Mouse (Mus musculus) cerebellum, postnatal 36 days (tissue): ENCODE measurements at regions not wholly inside any gene's neighbourhood (a gene's known extent, or its start where the extent isn't known, plus 50 kb on each side); places are given as distances from the start of the nearest gene placed in this dataset.

Experiments
- DNase-seq, 2 experiments: peaks; one replicate each; pipeline ENCODE4 v3.0.0; 2021 to 2022; ENCODE audit warnings: mixed read lengths in 2 of 2

DNA sequence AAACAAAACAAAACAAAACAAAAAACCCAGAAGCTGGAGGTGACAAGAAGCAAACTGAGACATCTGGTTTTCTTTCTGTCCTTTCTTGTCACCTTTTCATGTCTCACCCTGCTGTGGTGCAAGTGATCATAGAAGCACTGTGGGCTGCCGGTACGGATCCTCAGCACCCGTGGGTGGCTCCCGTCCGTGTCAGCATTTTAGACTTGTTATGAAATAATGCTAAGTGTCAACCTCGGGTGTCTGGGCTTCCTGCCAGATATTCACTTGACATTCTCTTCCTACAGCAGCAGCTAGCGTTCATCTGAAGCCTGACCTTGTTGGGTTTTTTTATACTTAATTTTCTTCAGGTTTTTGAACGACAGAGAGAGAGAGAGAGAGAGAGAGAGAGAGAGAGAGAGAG is 404.7 kb downstream of the Pla2g4a start:
- peak; percentile 49 to 50 for DNase-seq

DNA sequence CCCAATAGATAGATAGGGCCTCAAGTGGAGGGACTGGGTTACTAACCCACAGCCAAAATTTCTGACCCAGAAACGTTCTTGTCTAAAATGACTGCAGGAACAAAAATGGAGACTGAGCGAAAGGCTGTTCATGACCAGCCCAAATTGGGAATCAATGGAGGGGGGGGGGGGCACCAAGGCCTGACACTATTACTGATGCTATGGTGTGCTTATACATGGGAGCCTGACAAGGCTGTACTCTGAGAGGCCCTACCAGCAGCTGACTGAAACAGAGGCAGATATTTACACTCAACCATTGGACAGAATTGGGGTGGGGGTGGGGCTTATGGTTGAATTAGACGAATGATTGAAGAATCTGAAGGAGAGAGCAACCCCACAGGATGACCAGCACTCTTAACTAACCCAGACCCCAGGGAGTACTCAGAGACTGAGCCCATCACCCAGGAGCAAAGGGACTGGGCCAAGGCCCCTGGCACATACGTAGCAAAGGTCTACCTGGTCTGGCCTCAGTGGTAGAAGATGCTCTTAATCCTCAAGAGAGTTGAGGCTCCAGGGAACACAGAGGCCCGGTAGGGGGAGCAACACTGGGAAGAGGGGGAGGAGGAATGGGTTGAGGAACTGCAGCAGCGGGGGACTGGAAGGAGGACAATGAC is 405.6 kb downstream of the Pla2g4a start:
- no peak for DNase-seq

DNA sequence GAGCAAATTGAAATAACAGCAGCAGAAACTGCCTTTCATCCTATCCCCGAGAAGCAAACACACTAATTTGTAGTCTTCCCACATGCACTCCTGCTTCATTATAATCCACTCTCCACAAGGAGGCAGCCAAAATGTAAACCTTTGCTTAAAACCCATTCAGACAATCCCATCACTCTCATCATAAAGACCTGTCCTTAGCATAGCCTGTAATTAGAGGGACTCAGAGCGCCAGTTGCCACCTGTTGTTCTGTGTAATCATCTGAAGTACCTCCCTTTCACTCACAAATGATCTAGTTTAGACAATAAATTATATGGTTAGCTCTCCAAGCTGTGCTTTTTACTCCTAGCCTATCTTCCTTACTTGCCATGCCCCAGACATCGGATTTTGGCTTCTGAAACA is 415.0 kb downstream of the Pla2g4a start:
- DNase-seq, result no peak

- peak in 1 of 2 experiments; percentile 19 for DNase-seq
Measured at GRCm38 (mm10) chr1:149541386-149541785, 419.7 kb downstream of the Pla2g4a start.

DNA sequence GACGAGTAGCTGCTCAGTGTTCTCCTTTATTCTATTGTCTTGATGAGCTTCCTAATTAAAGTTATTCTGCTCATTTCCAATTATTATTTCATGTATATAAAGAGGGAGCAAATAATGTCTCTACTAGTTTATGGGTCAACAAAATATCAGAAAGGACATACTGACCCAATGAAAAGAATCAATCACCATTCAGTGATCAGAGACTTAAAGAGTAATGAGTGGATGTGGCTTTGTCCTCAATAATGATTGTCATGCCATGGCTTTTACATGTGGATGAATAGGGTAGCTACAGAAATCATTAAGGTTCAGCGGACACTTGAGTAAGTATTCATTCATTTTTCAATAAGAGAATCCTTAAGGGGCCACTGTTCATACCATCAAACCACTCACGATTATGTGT is 427.4 kb downstream of the Pla2g4a start:
- DNase-seq, result no peak
